Mouse (Mus musculus) ovary, postnatal 10 days (tissue): ENCODE data around the gene Spop.

Experiments
- DNase-seq: peaks from one replicate; pipeline ENCODE4 v3.0.0; 2022; ENCODE audit warnings: low spot score

Spop gene

DNA sequence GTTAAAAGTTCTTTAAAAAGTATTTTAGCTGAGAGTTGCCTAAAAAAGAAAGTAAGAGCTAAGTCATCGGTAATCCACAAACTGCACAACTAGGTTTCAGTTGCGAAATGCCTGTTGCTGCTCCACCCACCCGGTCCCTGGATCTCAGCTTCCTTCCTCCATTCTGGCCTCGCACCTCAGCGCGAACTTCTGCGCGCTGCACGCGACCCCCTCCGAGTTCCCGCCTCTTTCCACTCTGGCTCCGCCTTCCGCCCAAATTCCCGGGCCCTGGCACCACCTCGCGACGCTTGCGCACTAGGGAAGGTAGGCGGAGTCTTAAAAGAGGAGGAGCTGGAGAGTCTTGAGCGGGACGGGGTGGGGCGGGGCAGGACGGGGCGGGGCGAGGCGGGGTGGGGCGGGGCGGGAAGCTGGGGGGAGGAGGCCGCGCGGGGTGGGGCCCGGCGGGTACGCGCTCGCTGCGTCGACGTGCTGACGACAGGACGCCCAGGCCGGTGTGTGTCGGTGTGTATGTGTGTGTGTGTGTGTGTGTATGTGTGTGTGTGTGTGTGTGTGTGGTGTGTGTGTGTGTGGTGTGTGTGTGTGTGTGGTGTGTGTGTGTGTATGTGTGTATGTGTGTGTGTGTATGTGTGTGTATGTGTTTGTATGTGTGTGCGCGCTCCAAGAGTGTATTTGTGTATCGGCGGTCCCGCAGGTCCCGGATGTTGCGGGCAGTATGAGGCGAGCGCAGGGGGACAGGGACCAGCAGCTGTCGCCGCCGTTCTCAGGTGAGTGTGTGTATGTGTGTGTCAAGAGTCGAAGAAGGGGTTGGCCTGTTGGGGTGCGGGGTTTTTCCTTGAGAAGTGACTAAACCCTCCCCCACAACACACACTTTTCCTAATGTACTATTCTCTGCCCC lies at the start of gene Spop:
Gene Spop, plus strand, starts transcription at position 440 of the 895 bp plus-strand sequence.
- peak; percentile 74 for DNase-seq

DNA sequence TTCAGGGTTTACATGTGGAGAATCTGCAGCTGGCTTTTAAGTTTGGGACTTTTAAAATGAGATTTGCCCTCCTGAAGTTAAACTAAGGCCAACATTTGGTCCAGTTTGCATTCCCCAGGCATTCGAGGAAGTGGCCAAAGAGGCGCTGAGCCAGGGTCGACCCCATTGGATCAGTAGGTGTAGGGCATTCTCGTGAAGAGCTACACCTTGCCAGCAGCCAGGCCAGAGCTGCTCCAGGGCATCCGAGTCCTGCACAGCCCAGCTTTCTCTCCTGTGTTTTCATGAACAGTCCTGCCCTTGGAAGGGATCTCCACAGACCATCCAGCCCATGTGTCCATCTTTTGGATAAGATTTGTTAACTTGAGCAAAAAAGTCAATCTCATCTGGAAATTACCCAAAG lies 49.5 kb upstream of the Spop start:
- no peak for DNase-seq

DNA sequence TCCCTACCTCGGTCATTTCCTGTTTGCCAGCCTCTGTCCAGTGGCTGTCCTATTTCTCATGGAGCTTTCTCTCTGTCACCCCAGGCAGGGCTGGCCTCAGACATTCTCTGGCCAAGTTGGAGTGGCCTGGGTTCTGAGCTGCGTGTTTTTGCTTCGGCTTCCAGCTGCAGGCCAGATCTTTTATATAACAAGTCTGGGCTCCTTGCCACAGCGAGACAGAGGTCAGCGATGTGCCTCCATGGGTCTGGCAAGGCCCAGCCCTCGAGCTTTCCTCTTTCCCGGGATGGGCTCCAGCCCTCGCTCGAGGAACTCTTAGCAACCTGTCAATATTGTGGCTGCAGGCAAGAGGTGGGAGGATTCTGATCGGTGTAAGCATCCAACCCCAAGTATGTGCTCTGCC lies 48.3 kb upstream of the Spop start:
- peak; percentile 68 for DNase-seq

DNA sequence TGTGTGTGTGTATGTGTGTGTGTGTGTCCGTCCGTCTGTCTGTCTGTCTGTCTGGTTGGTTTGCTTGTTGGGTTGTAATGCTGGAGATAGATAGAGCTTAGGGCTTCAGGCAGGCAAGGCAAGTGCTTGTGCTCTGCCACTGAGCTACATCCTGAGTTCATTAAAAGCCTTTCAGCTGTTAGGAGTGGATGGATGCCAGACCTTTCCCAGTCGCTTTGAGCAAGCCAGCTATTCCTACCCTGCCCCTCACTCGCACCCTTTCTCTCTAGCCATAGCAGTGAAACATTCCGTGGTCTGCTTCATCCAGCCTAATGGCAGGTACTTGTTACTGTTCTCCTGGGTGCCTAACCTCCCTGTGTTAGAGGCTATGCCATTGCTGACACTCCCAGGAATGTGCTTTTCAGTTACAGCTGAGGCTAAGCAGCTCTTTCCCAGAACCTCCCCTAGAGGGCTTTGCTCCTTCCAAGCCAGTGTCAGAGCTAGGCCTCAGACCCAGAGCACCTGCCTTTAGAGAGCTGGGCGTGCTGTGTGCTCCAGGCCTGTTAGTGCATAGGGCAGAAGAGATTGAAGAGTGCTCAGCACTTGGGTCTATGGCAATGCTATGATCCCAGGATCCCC lies 47.5 kb upstream of the Spop start:
- no peak for DNase-seq

DNA sequence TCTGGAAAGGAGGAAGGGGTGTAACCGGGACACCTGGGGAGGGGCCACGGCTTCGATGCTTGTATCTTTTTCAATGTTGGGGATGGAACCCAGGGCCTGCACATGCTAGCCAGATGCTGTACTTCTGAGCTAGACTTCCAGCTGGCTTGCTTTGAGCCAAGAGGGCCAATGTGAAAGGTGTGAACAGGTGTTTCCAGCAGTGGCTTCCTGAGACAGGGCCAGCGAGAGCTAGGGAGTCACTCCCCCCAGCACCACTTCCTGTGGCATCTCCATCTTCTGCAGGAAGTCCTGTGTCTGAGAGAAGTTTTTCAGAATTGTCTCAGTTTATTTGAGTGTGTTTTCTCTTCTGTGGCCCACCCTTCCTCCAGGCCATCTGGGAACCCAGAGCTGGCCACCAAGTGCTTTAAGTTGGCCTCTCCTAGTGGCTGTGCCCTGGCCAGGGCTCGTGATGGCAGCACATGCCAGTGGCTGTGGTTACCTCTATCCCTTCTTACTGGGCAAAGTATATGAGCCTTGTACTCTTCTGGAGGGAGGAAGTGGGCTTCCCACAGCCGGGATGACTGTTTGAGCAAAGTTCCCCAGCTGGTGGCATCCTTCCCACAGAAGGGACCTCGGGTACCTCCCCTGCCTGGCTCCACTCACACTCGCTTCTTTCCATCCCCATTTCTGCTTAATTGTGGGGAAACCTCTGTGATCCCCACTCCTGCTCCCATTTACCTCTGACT lies 46.7 kb upstream of the Spop start:
- DNase-seq, result no peak

DNA sequence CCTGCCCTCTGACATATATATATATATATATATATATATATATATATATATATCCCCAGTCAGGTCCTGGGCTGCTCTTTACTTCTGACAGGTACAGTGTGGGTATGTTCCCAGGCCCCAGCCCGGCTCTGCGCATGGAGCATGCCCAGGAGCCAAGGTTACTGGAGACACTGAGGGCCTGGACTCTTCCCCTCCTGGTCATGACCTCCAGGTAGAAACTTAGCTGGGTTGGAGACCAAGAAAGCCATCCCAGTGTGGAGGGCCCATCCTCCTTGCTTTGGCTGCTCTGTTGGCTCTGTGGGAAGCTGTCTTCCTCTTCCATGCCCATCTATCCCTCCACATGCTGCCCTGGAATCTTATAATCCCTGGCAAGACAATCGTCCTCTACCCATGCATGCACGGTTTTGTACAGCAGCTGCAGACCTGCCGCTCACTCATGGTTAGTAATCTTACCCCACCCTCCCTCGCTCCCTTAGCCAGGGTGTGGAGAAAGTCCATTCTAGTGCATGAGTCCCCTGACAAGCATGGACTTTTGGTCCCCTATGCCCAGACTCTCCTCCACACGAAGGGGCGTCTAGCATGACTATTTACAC lies 45.6 kb upstream of the Spop start:
- no peak for DNase-seq

DNA sequence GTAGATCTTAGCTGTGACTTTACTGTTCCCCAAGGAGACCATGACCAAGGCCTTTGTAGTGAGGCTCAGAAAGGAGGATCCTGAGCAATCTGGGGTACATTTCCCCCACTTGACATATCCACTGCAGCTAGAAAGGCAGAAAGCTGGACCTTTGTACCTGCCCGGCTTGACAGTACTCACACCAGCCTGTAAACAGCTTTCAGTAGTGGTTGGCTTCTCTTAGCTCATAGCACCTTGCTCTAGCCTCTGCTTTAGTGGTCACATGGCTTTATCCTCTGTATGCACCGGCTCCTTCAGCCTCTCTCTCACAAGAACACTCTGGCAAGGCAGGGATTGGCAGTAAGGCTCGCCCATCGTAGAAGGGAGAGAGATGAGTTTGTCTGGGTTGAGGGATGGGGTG lies 45.0 kb upstream of the Spop start:
- no peak for DNase-seq

DNA sequence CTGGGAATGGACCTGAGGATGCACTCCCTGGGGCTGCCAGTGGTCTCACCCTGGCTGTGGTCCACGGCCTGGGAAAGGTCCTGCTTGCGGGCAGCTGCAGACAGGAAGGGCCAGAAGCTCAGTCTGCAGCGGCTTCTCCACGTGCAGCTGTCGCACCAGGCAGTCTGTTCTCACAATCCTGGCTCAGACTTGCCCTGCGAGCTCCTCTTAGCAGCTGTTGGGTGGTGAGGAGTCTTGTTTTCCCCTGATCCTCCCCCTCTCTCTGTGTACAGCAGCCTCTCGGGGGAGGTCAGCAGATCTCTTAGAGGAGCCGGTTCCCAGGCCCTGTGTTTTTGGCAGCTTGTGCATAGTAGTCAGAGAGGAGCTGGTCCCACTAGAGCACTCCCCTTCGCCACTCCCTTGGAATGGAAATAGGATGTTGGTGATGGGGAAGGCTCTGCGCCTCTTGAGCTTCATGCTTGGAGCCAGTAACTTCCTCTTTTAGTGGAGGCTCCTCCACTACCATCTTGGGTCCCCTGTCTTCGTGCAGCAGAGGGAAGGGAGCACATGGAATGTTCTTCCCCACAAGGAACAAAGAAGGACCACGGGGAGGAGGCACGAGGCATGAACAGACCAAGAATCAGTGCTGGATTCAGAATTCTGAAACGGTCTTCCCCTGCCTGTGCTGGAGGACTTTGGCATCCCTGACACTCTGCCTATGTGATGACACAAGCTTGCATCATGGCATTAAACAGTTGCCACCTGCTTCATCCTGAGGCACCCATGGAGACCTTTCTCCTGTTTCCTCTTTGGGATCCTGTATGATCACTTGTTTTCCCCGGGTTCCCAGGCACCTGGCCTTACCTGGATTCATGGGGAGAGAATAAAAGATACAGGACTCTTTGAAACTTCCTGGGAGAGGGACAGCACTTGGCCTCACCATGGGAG lies 43.7 kb upstream of the Spop start:
- DNase-seq, result peak; percentile 24

DNA sequence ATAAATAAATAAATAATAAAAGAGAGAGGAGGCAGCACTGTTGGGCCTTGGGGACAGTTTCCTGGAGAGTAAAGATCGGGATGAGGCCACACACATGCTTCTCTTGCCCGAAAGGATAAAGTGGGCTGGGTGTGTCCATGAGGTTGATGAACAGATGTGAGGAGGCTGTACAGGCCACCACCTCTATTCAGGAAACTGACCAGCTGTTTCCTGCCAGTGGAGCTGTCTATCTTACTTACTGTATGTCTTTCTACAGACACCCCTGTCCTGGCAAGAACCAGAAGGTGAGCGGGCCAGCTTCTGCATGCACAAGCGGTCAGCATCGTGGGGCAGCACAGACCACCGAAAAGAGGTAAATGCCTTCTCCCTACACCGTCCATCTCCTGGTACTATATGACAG lies 42.7 kb upstream of the Spop start:
- no peak for DNase-seq

DNA sequence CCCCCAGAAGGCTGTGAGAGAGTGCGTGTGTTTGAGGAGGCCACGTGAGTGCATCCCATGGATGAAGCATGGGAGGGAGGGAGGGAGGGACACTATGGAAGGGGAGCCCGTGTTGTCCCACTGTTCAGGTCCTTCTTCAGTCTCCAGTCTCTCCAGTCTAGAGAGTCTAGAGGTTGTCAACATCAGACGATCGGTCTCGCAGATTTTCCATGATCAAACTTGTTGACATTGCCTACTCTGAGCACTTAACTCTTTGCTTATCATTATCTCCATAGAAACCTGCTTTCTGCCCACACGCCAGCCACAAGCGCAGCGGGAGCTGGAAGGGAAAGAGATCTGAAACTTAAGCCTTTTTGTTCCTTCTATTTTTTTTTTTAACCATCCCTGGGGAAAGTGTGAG lies 35.0 kb upstream of the Spop start:
- DNase-seq, result no peak

DNA sequence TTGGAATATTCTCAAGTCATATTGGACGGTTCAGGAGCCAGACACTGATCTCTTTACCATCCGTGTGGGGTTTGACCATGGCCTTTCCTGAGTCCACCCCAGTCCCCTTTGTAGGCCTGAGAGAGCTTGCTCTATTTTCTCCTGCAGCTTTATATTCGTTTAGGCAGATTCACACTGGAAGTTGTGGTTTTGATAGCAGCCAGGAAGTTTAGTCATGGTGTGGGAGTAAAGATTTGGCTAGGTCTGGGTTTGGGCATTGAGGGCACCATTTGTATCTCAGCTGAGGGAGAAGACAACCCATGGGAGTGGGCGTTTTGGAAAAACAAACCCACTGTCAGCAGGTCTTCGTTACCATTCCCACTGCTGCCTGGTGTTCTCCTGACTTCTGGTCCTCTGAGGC lies 34.3 kb upstream of the Spop start:
- no peak for DNase-seq

DNA sequence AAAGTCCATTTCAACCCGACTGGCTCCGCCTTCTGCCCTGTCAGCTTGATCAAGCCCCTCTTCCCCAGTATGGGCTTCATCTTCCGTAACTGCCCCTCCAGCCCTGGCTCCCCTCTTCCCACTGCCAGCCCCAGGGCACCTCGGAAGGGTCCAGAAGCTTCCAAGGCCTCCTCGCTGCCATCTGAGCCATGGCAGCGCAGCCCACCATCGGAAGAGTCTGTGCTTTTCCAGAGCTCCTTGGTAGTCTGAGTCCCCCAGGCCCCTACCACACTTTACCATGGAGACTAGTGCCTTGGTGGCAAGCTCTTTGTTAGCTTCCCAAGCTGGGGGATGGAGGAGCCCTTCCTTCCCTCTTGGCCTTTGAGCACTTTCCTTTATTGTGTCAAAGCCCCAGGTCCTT lies 33.2 kb upstream of the Spop start:
- no peak for DNase-seq

DNA sequence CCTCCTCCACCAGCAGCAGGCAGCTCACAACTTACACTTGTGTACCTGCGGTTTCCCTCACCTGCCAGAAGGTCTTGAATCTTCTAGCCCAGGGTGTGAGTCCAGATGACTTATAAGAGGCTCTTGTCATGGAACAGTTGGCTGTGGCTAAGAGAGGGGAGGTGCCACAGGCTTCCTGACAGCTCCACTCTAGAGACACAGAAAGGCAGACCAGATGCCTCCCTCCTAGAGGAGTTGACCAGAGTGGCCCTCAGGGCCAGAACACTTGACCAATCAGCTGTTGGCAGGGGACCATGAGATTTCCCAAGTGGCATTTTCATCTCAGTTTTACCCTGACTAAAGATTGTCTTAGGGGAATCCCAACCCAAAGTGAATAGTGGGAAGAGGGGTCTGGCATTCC lies 32.7 kb upstream of the Spop start:
- DNase-seq, result no peak

DNA sequence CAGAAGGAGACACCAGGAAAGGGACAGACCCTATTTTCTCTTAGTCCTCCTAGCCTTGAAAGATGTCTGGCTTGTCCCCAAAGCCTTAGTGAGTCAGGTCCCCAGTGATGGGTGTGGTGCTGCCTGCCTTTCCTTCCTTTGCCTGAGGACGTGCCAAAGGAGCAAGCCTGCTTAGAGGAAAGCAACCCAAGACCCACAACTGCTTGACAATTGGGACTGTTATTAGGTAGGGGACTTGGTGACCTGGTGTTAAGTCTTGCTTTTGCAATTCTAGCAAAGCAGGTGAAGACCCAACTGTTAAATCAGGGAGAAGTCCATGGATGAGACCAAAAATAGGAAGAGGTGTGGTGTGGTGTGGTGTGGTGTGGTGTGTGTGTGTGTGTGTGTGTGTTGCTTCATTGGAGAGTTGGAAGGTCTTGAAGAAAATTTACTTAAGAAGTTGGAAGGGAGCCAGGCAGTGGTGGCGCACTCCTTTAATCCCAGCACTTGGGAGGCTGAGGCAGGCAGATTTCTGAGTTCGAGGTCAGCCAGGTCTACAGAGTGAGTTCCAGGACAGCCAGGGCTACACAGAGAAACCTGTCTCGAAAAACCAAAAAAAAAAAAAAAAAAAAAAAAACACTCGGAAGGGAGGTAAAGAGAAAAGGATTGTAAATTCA lies 30.4 kb upstream of the Spop start:
- DNase-seq, result no peak

DNA sequence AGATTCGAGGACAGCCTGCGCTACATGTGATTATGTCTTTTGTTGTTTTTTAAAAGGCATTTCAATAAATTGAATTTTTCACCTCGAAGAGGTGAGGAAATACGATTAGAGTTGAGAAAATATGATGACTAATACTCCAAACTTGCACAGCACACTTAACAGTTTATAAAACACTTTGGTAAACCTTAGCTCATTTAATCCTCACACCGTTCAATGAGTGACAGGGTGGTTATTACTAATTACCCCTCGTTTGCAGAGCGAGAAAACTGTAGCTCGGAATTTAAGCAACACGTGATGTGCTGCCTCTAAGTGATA lies 29.9 kb upstream of the Spop start:
- DNase-seq, result no peak

DNA sequence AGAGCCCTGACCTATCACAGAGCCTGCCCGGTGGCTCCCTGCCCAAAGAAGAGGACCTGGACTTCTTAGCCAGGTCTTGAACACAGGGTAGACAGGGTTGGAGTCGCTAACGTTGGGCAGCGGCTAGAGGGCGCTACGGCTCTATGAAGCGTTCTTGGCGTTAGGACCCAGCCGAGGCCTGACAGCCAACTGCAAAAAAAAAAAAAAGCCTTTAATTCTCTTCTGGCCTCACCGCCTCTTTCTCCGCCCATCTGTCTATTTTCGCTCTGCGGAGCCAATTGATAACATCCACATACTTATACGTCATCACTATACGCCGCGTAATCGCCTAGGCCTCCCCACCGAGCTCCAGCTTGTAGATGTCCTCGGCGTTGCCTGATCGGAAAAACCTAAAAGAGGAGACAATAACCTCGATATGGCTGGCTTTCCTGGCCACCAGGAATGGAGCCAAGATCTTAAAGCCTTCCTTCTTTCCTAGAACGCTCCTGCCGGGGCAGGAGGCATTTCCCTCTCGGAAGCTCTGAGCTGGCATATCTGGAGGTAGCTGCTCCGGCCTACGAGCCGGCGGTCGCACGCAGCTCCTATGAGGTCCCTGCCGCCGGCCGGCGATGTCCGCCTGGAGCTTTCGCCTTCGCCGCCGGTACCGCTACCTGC lies 29.4 kb upstream of the Spop start, which contains the start of gene Slc35b1:
Gene Slc35b1, plus strand, starts transcription at position 374 of the 654 bp plus-strand sequence.
- peak; percentile 90 for DNase-seq

DNA sequence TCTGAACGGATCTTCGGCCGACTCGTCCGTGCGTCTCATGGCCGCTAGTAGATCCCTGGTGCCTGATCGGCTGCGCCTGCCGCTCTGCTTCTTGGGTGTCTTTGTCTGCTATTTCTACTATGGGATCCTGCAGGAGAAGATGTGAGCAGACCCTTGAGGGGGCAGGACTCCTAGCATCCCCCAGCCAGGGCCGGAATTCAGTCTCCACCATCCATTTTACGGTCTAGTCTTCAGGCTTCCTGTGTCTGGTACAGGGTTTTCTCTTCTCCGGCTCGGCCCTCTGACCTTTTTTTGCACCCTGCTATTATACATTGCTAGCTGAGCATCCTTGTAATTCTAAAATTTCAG lies 28.9 kb upstream of the Spop start:
- no peak for DNase-seq

DNA sequence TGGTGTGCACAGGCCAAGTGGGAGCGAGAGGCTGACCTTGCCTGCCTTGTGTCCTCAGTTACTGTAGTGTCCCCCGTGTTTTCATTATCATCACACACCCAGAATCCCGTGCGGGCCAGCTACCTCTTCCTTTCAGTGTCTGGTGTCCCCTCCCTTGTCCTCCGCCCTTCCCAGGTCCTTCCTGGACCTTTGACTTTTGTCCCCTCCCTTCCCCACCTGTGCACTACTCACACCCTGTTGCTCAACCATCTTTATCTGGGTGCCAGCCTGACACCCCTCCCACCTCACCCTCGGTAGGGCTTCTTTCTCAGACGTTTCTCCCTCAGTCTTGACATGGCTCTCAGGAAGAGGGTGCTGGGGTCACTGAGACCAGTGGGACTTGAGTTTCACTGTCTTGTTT lies 26.5 kb upstream of the Spop start:
- no peak for DNase-seq

DNA sequence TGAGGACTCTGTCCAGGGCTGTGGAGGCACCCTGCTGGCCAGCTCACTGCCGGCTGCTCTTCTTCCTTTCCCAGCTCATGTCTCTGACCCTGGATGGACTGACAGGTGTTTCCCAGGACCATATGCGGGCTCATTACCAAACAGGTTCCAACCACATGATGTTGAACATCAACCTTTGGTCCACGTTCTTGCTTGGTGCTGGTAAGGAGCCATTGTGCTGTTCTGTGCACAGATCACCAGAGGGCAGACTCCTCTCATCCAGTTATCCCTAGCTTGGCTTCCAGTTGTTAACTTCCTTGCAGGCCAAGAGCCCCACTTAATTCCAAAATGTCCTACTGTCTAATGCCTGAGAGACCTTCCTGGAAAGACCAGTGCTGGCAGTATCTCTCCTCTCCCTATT lies 24.9 kb upstream of the Spop start:
- no peak for DNase-seq

DNA sequence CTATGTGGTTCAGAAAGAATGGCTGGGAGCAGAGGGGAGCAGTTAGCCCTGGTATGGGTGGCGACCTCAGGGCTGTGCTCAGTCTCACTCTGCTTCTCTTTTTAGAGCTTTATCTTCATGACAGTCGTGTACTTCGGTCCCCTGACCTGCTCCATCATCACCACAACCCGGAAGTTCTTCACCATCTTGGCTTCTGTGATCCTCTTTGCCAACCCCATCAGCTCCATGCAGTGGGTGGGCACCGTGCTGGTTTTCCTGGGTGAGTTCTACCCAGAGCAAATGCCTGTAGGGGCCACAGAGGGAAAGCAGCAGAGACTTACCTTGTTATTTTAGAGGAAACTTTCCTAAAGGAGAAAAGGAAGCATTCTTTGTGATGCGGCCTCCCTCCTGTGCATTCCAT lies 23.5 kb upstream of the Spop start:
- DNase-seq, result no peak

DNA sequence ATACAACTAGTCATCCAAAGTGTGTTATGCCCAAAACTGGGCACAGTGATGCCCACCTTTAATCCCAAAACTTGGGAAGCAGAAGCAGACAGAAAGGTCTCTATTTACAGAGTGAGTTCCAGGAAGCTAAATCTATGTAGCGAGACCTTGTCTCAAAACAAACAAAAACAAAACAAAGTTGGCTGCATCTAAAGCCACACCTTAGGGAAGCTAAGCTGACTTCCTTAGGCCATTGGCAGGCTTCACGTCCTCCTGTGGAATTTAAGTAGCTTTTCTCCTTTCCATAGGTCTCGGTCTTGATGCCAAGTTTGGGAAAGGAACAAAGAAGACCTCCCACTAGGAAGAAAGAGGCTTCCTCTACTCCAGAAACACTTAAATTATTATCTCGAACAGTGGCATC lies 22.7 kb upstream of the Spop start:
- DNase-seq, result no peak
